Mouse (Mus musculus) regulatory T cell (primary cell): Measurements from ENCODE around the gene Scn10a.

Experiments used
- in situ Hi-C: fragments of 300-600 bp; cut with MboI, MseI; formaldehyde crosslinking; loops from one replicate; pipeline ENCODE4 v1.15.1; 2025; ENCODE audit warnings: high pct_unique_total_duplicates

The Scn10a gene

DNA sequence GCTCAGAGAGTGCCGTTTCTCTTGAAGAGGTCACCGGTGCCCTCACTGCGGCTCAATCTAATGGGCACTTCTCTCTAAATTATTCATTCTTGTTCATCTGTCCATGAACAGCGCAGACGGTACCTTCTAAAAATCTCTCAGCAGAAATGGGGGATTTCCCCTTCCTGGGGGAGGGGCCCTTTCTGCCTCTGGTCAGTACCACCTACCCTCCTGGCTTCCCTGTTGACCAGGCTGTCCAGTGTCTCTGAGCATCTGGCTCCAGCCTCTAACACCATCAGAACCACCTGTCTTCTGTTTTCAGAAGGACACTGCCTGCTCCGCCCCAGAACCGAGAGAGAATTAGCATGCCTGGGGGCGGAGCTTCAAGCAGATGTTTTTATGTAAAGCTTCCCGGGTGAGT, 143.4 kb downstream of the Scn10a start:
- in situ Hi-C loops, result no loop called here

DNA sequence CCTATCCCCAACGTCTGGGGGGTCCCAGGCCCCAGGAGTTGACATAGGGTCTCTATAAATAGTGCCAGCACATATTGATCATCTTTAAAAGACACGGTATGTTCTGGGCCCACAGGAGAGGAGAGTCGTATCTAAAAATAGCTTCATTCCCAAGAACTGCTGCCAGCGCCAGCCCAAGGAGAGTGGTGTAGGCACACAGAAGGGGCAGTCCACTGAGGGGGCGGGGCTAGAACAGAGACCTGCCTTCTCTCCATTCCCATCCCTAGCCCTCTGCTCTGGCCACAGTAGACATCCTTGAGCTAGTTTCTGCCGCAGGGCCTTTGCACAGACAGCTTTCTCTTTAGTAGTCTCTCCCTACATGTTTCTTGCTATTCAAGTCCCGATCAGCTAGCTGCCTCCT, 144.8 kb downstream of the Scn10a start:
- in situ Hi-C loops, result no loop called here

DNA sequence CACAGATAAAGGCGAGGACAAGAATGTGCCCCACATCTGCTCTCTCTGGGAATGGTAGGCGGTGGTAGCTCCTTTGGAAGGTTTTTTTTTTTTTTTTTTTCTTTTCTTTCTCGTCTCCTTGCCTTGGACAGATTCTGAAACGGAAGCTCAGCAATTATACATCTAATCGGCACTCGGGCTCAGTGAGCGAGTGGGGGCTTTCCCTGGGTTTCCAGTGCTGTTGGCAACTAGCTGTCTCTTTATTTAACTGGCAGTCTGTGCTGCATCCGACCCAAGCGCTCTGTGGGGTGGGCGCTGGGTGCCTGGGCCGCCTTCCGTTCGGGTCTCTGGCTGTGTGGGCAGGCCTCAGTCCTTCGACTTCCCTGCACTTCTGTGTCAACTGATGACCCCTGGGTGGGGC, 146.1 kb downstream of the Scn10a start:
- in situ Hi-C loops, result no loop called here

DNA sequence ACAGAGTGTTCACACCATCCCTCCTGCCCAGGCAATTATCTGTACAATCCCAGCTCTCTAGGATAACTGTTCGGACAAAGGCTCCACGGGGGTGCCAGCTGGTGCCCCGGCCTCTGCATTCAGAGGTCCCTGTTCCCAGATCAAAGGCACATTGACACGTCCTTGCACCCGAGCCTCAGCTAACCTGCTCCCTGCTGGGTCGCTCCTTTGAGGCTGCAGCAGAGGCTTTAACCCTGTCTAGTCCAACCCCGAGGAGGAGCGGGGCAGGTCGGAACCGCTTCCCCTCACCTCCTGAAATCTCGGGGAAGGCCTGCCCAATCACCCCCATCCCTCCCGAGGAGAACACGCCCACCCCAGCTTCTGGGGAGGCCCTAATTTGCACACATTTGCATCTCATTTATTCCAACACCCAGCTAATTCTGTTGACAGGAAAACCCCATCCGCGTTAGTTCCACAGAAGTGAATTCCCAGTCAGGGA, 147.7 kb downstream of the Scn10a start:
- in situ Hi-C loops, result no loop called here

DNA sequence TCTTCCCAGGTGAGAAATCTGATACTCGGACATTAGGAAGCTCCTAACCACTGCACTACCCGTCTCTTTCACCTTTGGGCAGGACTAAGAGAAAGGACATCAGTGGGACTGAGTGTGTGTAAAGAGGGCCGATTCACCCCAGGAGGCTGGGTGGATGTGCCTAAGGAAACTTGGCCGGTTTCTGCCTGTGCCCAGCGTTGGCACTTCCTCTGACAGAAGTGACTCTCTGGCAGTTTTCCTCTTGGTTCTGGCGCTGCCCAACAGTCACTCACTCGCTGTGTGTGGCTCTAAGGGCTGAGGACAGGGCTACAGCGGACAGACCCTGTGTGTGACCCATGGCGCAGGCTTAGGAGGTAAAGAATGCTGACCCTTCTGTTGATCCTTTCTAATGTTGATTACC, 148.5 kb downstream of the Scn10a start:
- in situ Hi-C loops, result no loop called here

DNA sequence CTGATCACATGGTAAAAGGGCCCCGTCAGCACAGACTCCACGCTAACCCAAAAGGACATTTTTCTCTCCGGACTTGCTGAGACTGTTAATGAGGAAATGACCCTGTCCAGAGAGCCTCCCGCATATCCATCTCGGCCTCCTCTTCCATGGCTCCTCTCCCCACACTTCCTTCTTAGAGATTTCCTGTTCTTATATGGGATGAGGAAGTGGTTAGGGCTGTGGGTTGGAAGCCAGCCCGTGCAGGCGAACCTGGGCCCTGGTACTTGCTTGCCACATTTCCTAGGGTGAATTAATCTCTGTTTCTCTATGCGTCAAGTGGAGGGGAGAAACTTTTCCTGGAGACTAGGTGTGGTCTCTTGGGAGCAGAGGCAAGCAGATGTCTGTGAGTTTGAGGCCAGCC, 150.4 kb downstream of the Scn10a start:
- in situ Hi-C loops, result no loop called here

DNA sequence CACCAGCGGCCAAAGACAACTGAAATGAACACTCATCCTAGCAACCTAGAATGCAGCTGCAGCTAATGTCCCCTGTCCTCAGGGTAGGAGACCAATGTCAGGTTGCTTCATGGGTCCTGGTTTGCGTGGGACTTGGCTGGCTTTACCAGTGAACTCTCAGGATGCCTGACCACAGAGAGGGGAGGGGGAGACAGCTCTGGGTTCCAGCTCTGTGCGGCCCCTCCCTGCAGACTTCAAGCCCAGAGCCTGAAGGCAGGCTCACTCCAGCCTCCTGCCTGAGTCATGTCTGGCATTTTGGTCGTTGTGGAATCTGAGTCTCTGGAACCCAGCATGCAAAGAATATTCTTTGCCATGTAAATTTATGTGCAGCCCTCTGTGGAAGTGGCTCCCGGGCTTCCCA, 151.3 kb downstream of the Scn10a start:
- in situ Hi-C loops, result no loop called here

DNA sequence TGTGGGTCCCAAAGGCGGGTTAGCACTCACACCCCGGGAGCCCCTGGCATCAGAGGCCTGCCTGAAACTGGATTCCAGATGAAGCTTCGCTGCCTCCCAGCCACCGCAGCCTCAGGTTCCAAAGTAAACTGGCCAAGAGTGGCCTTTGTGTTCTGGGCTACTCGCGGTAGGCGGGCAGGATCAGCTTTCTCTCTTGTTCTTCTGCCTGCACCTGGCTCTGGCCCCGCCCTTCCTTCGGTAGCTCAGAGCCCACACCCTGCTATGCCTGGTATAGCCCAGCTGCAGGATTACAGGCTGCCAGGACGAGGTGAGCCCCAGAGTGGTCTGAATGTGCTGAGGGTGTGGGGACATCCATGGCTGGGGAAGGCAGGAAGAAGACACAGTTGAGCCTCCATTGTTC, 152.9 kb downstream of the Scn10a start:
- in situ Hi-C loops, result no loop called here

DNA sequence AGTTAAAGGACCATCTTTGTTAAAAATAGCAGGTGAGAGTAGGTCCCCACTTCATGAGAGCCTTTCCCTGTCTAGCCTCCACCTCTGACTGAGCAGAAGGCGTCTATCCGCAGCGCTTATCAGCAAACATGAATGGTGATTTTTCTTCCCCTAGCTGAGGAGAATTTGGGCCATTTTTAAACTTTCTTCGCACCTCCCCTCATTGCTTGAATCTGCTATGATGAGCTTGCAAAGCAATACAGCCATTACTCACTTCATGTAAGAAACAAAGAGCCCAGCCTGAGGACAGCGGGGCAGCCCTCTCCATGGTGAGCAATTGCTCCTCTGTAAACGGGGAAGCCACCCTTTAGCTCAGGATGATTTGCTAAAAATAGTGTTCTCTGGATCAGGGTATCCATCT, 154.3 kb downstream of the Scn10a start:
- in situ Hi-C loops, result no loop called here

DNA sequence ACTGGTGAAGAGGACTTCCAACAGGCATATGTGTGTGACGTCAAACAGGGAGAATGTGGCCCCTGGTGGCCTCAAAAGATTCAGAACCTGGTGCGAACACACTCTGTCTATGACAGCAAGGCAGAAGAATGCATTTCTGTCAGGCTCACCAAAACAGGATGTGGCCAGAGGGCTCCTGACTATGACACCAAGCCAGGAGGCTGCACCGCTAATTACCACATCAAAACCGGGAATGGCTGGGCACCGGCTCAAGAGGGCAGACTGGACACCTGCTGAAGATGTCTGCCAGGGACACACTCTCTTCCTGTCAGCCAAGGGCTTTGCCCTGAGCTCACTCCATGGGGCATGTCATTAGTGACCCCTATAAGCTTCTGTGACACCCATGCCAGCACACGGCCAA, 155.5 kb downstream of the Scn10a start:
- in situ Hi-C loops, result no loop called here

DNA sequence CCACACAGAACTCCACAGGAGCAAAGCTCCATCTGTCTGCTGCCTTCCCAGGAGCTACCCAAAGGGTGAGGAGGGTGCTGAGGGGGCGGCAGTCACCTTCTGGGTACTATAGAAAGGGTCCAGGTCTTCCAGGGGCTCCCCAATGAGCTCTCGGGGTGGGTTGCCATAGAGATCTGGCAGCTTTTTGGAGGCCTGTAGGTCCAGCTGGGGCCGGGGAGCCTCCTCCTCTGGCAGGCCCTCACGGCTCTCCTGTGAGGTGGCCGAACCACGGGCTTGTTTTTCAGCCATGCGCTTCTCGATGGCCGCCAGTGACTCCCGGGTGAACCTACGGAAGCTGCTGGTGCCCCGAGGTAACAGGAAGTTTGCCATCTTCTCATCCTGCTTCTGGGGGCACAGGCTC, 156.9 kb downstream of the Scn10a start:
- in situ Hi-C loops, result no loop called here

DNA sequence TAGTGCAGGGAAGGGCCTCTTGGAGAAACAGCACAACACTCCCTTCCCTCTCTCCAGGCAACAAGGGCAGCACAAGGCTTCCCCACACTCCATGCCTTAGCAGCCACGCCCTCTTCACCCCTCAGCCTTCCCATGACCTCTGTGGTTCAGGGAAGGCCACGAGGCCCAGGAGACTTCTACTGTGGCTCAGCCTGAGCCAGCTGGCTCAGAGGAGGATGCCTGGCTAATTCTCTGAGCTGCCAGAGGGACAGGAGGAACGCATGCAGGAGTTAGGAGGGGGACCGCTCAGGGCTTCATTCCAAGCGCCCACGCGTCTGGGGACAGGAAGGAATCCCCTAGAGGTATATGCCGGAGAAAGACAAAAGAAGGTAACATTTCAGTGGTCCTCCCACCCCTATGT, 157.4 kb downstream of the Scn10a start:
- in situ Hi-C loops, result no loop called here

DNA sequence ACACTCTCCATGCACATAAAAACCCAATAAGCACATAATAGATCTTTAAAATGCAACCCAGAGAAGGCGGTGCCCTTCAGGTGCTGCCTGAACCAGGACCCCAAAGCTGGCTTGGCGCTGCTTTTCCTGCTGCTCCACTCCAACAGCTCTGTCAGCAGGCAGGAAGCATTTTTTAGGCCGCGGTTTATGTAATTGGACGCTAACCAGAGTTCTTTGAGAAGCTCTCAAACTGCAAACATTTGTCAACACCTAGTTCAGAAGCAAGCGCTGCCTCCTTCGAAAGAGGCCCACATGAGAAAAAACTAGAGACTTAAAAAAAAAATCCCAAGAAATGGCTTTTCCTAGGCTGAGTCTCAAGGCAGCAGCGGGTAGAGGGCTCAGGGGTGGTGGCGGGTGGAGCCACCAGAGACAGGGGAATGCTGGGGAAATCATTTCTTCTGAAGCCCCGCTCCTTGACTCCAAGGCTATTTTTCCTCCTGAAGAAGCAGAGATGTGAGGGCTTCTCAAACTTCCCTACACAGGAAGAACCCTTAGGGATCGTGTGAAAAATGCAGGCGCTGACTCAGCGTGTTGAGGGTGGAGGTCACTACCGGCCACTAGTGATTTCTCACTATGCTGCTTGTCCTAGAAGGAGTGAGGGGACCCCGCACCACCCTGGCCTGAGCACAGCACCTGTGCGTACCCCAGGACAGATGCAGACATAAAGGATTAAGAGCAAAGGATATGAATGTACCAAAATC, 159.4 kb downstream of the Scn10a start:
- in situ Hi-C loops, result no loop called here
